Mouse (Mus musculus): ENCODE measurements around the gene Wipf2.

GRCm38 (mm10) chr11:98892426-98892825 is 29.0 kb downstream of the Wipf2 start:
- TF ChIP-seq CTCF (conservative IDR thresholded peaks at IDR 0.05; ENCODE audit: insufficient read depth, insufficient read length, low read depth, low read length) (no peak), POLR2A (IDR thresholded peaks at IDR 0.05; ENCODE audit: low read depth, low read length) (no peak)
